Mouse (Mus musculus): ENCODE data around the gene Hsp90ab1.

Gene Hsp90ab1

DNA sequence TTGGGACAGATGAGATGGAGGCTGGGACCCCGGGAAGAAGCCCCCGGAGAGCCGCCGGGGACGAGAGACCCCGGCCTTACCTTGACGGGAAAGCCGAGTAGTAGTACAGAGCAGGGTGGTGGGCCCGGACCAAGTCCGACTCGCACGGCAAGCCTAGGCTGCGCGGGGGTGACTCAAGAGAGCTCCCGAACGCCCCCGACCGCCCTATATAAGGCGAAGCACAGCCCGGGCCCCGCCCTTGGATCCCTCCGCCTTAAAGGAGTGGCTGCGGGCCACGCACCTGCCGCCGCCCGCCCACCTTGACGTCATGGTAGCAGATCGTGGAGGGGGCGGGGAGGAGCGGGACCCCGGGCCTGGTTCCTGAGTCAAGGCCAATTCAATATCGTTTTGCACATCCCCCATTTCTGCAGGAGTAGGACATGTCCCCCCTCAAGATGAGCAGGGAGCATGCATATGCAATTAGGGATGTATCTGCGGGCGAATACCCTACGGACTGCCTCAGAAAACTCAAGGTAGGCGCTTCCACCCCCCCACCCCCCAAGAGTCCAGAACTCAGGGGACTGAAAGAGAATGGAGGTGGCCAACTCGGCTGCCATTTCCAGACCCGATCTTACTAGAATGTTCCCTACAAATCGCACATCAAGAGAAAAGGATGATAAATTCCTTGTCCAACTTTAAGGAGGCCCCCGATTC is at the start of gene Hsp90ab1:
TSS of gene Hsp90ab1 (minus strand) at position 185 of the 693 bp plus-strand sequence.
- DNase-seq (ENCODE audit: low read depth, low spot score) = peak; percentile 99

DNA sequence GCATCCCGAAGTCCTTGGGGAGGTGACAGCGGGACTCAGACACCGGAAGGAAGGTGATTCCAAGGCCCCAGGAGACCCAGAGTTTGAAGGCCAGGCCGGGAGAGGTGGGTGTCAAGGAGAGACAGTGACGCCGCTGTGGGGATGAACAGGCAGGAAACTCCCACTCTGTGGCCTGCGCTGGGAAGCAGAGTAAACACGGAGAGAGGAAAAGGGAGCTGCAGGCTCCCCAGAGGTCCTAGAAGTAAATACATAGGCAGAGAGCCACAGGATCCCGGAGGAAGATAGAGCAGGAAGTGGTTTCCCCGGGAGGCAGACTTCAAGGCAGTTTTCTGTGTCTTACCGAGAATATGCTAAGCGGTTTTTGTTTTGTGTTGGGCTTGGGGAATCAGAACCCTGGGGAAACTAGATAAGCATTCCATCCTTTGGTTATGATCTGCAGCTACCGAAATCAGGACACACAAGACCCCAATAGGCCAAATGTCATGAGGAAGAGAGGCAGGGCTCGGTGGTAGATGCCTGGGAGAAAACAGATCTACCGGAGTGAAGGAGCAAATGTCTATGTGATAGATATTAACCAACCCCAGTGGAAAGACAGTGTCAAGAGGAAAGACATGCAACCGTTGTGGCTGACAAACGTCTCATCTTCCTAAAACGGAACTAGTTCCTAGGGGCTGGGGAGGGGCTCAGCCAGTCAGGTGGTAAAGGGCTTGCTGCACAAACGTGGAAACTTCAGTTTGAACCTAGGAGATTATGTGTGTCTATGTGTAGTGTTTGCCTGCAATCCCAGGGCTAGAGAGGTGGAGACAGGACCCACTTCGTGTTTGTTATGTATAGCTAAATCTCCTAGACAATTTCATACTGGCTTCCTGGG is 46.5 kb upstream of the Hsp90ab1 start:
- peak; percentile 80 for DNase-seq (ENCODE audit: low read depth, low spot score)

DNA sequence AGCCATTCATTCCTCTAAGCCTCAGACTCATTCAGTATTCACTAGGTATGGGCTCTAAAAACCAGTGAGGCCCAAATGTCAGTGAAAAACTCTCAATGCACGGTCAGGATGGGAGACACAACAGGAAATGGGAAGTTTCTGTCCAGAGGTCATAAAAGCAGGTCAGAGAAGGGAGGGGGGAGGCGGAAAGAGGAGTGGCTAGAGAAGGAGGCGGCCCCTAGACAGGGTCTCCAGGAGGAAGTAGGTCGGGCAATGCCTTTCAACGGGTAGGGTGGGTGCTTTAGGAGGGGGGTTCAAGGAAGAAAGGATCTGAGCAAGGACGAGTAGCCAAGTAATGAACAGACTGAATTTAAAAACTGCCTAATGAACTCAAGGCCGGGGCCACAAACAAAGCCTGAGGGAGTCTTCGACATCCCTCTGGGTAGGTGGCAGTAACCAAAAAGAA is 45.9 kb upstream of the Hsp90ab1 start:
- peak; percentile 90 for DNase-seq (ENCODE audit: low read depth, low spot score)

DNA sequence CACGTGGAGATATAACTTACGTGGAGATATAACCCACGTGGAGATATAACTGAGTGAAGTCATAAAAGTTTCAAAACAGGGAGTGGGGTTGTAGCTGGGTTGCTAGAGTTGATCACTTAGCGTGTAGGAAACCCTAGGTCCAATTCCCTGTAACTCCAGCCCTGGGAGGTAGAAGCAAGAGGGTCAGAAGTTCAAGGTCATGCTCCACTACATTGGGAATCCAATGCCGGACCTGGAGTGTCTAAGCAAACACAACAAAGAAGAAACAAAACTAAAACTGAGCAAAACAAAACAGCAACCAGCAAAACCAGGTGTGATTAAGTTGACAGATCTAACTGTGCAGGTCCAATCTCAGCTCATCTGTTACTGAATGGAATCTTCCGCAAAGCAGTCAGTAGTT is 44.6 kb upstream of the Hsp90ab1 start:
- peak; percentile 77 for DNase-seq (ENCODE audit: low read depth, low spot score)

- peak; percentile 65 for DNase-seq (ENCODE audit: low read depth, low spot score)
Observed at GRCm38 (mm10) chr17:45616679-45617078, 43.6 kb upstream of the Hsp90ab1 start.

DNA sequence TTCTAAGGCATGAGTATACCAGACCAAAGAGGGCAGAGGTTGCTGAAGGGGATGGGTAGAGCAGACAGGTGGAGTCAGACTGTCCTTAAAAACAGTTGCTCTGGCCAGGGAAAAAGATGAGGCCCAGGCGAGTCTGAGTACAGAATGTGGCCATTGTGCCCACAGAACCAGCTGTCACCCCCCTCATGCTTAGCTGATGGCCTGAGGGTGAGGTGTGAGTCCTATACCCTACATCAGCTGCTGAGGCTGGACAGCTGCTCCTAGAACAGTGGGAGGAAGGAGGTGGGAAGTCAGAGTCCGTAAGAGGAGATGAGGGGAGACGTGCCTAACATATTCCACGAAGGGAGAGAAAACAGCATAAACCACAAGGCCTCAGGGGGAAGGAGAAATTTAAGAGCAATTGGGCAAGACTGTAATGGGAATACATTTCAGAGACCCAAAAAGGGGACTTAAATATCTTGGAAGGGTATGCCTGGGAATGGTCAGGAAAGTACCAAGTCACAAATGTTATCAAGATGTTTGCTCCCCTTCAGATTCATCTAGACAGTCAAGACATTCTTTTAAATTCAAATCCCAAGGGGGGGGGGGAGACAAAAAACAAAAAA is 43.1 kb upstream of the Hsp90ab1 start:
- DNase-seq (ENCODE audit: low read depth, low spot score) = no peak

DNA sequence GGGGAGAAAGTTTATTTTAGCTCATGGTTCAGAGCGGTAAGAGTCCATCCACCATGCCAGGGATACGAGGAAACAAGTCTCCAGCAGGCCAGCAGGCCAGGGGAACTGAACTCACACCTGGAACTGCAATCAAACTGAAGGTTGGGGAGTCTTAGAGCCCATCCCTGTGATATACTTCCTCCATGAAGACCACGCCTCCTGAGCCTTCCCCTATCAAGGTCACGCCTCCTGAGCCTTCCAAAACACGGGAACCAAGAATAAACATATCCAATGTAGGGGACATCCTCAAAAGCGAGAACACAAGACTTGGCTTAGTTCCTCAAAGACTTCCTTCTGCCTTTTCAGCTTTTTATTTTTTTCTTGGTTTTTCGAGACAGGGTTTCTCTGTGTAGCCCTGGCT is 39.9 kb upstream of the Hsp90ab1 start:
- DNase-seq (ENCODE audit: low read depth, low spot score) = peak; percentile 79

DNA sequence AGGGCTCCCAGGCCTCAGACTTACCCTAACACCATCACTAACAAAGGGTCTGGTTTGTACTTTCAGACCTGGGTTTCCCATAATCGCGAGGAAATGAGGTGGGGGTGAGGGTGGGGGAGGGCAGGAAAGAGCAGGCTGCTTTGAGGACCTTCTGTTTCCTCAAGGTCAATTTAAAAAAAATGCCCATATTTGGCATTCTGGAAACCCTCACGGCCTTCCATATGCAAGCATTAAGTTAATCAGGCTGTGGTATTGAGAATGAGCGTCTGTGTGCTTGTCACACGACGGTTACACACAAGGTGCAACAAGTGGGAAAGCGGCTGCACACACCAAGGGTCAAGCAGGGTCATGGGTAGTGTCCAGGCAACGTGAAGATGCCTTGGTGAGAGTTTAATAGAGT is 38.9 kb upstream of the Hsp90ab1 start:
- no peak for DNase-seq (ENCODE audit: low read depth, low spot score)

- peak; percentile 86 for DNase-seq (ENCODE audit: low read depth, low spot score)
Observed at GRCm38 (mm10) chr17:45610144-45610866, 37.2 kb upstream of the Hsp90ab1 start.

DNA sequence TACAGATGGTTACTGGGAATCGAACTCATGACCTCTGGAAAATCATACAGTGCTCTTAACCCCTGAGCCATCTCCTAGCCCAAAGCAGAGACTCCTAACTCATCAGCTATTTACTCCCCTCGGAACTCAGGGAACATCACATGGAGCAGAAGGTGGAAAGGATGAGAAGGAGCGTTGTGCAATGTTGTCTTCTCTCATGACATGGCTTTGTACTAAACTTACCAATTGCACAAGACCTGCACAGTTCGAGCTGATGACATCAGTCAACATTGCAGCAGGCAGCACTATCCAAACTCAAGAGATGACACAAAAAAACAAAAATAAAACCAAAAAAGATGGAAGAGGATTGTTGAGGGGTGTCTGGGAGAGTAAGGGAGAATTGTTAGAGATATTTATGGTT is 35.3 kb upstream of the Hsp90ab1 start:
- DNase-seq (ENCODE audit: low read depth, low spot score) = no peak

GRCm38 (mm10) chr17:45606992-45607879 is 34.2 kb upstream of the Hsp90ab1 start:
- peak; percentile 93 for DNase-seq (ENCODE audit: low read depth, low spot score)

DNA sequence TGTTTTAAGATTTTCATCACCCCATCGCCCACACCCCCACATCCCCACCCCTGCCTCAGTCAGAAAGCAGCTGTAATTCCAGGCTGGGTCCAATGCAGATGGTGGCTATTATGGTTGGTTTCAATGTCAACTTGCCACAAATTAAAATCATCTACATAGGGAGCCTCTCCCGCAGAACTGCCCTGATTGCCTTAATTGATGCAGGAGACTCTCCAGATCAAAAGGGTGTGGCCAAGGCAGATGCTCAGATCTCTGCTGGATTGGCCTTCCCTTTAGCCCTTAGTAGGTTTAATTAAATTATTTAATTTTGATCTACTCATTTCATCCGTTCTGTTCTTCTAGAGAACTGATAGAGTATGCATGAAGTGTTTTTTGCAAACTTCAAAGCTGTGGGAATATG is 29.9 kb upstream of the Hsp90ab1 start:
- DNase-seq (ENCODE audit: low read depth, low spot score) = peak; percentile 53

DNA sequence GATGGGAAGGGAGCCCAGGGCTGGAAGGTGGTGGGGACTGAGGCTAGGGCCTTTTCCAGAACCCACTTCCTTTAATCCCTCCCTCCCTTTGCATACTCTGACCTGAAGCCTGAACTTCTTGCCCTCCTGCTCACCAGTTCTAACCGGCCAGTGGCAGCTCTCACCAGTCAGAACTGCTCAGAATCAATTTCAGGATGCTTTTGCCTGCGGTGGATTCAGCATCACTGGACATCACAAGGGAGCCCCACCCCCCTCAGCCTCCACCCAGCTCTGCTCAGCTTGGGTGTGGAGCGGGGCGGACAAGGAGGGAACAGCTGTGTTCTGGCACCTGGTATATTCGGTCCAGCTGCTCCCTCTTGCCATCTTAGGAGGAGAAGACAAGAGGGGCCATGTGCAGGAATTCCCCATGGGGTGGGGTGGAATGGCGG is 28.8 kb upstream of the Hsp90ab1 start, which contains the start of gene Mymx:
TSS of gene Mymx (minus strand) at position 226 of the 428 bp plus-strand sequence.
- peak; percentile 100 for DNase-seq (ENCODE audit: low read depth, low spot score)

DNA sequence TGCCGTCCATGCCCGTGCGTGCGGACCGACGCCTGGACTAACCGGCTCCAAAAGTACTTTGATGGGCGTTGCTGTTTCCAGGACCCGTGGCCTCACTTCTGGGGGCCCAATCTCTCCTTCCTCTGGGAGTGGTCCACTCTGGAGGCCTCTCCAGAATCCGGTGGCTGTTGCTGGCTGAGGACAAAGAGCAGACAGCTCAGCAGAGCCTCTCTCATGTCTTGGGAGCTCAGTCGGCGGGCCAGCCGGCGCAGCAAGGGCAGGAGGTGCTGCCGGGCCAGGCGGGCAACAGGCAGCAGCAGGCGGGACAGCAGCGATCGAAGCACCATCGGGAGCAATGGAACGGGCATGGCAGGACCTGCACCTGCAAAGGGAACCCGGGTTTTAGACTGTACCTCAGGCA is 28.3 kb upstream of the Hsp90ab1 start:
- DNase-seq (ENCODE audit: low read depth, low spot score) = no peak

- no peak for DNase-seq (ENCODE audit: low read depth, low spot score)
Observed at GRCm38 (mm10) chr17:45600267-45600666, 27.2 kb upstream of the Hsp90ab1 start.

GRCm38 (mm10) chr17:45599446-45600242 is 26.6 kb upstream of the Hsp90ab1 start, which contains the start of gene Slc29a1:
Gene Slc29a1, minus strand, starts transcription at chr17:45599606.
- DNase-seq (ENCODE audit: low read depth, low spot score) = peak; percentile 85

- no peak for DNase-seq (ENCODE audit: low read depth, low spot score)
Observed at GRCm38 (mm10) chr17:45598891-45599290, 25.8 kb upstream of the Hsp90ab1 start.

GRCm38 (mm10) chr17:45598376-45598775 is 25.3 kb upstream of the Hsp90ab1 start:
- no peak for DNase-seq (ENCODE audit: low read depth, low spot score)

GRCm38 (mm10) chr17:45597787-45598186 is 24.7 kb upstream of the Hsp90ab1 start:
- no peak for DNase-seq (ENCODE audit: low read depth, low spot score)

Data from ES-CJ7 (cell line).